Mouse (Mus musculus): Measurements from ENCODE around the gene Dock9.

The Dock9 gene

GRCm38 (mm10) chr14:121797457-121798410 is at the start of gene Dock9:
Gene Dock9, minus strand, starts transcription at chr14:121797837.
- DNase-seq = peak; percentile 90 to 96

- no peak for DNase-seq
Measured at GRCm38 (mm10) chr14:121844486-121844885, 46.8 kb upstream of the Dock9 start.

GRCm38 (mm10) chr14:121840217-121840616 is 42.6 kb upstream of the Dock9 start:
- no peak for DNase-seq

- no peak for DNase-seq
Measured at GRCm38 (mm10) chr14:121838161-121838560, 40.5 kb upstream of the Dock9 start.

- no peak for DNase-seq
Measured at GRCm38 (mm10) chr14:121833001-121833520, 35.4 kb upstream of the Dock9 start.

GRCm38 (mm10) chr14:121829816-121830442 is 32.3 kb upstream of the Dock9 start:
- no peak for DNase-seq

- no peak for DNase-seq
Measured at GRCm38 (mm10) chr14:121827091-121827490, 29.5 kb upstream of the Dock9 start.

GRCm38 (mm10) chr14:121825521-121826445 is 28.1 kb upstream of the Dock9 start:
- peak; percentile 17 to 62 for DNase-seq

GRCm38 (mm10) chr14:121824322-121825103 is 26.9 kb upstream of the Dock9 start:
- DNase-seq = peak; percentile 88 to 94

- no peak for DNase-seq
Measured at GRCm38 (mm10) chr14:121822997-121823396, 25.4 kb upstream of the Dock9 start.

GRCm38 (mm10) chr14:121822506-121822905 is 24.9 kb upstream of the Dock9 start:
- DNase-seq = no peak

GRCm38 (mm10) chr14:121806791-121807190 is 9.2 kb upstream of the Dock9 start:
- DNase-seq = no peak

GRCm38 (mm10) chr14:121806316-121806715 is 8.7 kb upstream of the Dock9 start:
- no peak for DNase-seq

GRCm38 (mm10) chr14:121804461-121804860 is 6.8 kb upstream of the Dock9 start:
- peak in 1 of 2 experiments; percentile 48 for DNase-seq

- peak; percentile 66 to 81 for DNase-seq
Measured at GRCm38 (mm10) chr14:121800962-121801361, 3.3 kb upstream of the Dock9 start.

GRCm38 (mm10) chr14:121799112-121799511 is 1.5 kb upstream of the Dock9 start:
- DNase-seq = no peak

- DNase-seq = peak; percentile 96 to 98
Measured at GRCm38 (mm10) chr14:121798411-121798799, 768 bp upstream of the Dock9 start.

GRCm38 (mm10) chr14:121796571-121797456 is 823 bp downstream of the Dock9 start:
- peak in 1 of 2 experiments; percentile 41 for DNase-seq

- DNase-seq = no peak
Measured at GRCm38 (mm10) chr14:121795536-121795935, 2.1 kb downstream of the Dock9 start.

GRCm38 (mm10) chr14:121793639-121794038 is 4.0 kb downstream of the Dock9 start:
- no peak for DNase-seq

- no peak for DNase-seq
Measured at GRCm38 (mm10) chr14:121791935-121792334, 5.7 kb downstream of the Dock9 start.

Measured in kidney, postnatal 25 days (tissue).